Mouse (Mus musculus) MEL (cell line): ENCODE measurements around the gene Rnf19b.

Experiments
- GATA1 ChIP-seq: IDR thresholded peaks from 2 replicates; pipeline ENCODE4 v1.6.1; 2011; ENCODE audit warnings: low read depth, low read length, improper control_type of control experiment
- MXI1 ChIP-seq: IDR thresholded peaks from 2 replicates; pipeline ENCODE4 v1.6.1; 2011; ENCODE audit warnings: mild to moderate bottlenecking, low read depth, low read length, improper control_type of control experiment

DNA sequence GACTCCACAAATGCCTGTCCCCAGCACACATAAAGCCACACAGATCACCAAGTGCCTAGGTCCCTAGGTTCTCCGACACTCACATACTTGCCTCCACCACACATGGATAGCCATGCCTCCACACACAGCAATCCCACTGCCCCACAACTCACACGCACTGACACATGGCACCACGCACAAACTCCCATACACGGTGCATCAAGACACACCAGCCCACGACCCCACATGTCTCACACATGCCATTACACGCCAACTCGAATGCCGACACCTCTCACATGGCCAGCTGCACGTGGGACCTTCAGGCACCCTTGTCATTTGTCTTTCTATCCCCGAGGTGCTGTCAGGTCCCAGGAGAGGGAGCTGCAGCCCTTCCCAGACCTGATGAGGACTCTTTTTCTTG is 61.6 kb downstream of the Rnf19b start:
- TF ChIP-seq MXI1 (no peak), GATA1 (no peak)
